Mouse (Mus musculus) hindlimb bud, embryonic 11.5 days (tissue): ENCODE data around the gene Ttbk2.

Experiments
- DNase-seq: peaks from one replicate; pipeline ENCODE4 v3.0.0-alpha.2; 2012; ENCODE audit warnings: low read depth, low spot score; ENCODE audit errors: extremely low spot score

Gene Ttbk2

GRCm38 (mm10) chr2:120850424-120851082 lies at the start of gene Ttbk2:
Ttbk2 (minus strand) TSS chr2:120850604.
- peak; percentile 93 for DNase-seq

- DNase-seq, result no peak
Observed at GRCm38 (mm10) chr2:120896361-120896760, 46.0 kb upstream of the Ttbk2 start.

- DNase-seq, result no peak
Observed at GRCm38 (mm10) chr2:120887601-120888000, 37.2 kb upstream of the Ttbk2 start.

GRCm38 (mm10) chr2:120873192-120873591 lies 22.8 kb upstream of the Ttbk2 start:
- no peak for DNase-seq

- no peak for DNase-seq
Observed at GRCm38 (mm10) chr2:120871447-120872336, 21.3 kb upstream of the Ttbk2 start.

- no peak for DNase-seq
Observed at GRCm38 (mm10) chr2:120867336-120867735, 16.9 kb upstream of the Ttbk2 start.

GRCm38 (mm10) chr2:120866561-120866960 lies 16.2 kb upstream of the Ttbk2 start:
- no peak for DNase-seq

- DNase-seq, result no peak
Observed at GRCm38 (mm10) chr2:120863389-120863788, 13.0 kb upstream of the Ttbk2 start.

GRCm38 (mm10) chr2:120860699-120861098 lies 10.3 kb upstream of the Ttbk2 start:
- no peak for DNase-seq

GRCm38 (mm10) chr2:120858131-120858530 lies 7.7 kb upstream of the Ttbk2 start:
- no peak for DNase-seq

GRCm38 (mm10) chr2:120853151-120853550 lies 2.7 kb upstream of the Ttbk2 start:
- DNase-seq, result no peak

GRCm38 (mm10) chr2:120852626-120853025 lies 2.2 kb upstream of the Ttbk2 start:
- no peak for DNase-seq

- DNase-seq, result no peak
Observed at GRCm38 (mm10) chr2:120849449-120850423, 668 bp downstream of the Ttbk2 start, which contains the start of gene Cdan1. Cdan1 (minus strand) TSS chr2:120850128.

GRCm38 (mm10) chr2:120845280-120845679 lies 5.1 kb downstream of the Ttbk2 start:
- DNase-seq, result no peak

- DNase-seq, result no peak
Observed at GRCm38 (mm10) chr2:120843990-120844389, 6.4 kb downstream of the Ttbk2 start.

GRCm38 (mm10) chr2:120841211-120841610 lies 9.2 kb downstream of the Ttbk2 start:
- no peak for DNase-seq

- no peak for DNase-seq
Observed at GRCm38 (mm10) chr2:120835167-120835566, 15.2 kb downstream of the Ttbk2 start.

- no peak for DNase-seq
Observed at GRCm38 (mm10) chr2:120826936-120827638, 23.3 kb downstream of the Ttbk2 start.

GRCm38 (mm10) chr2:120770265-120770935 lies 80.0 kb downstream of the Ttbk2 start:
- no peak for DNase-seq

- DNase-seq, result no peak
Observed at GRCm38 (mm10) chr2:120761922-120762321, 88.5 kb downstream of the Ttbk2 start.
